Mouse (Mus musculus) left cerebral cortex, postnatal 14 days (tissue): ENCODE results near the gene St7. TPM values are rescaled to one million over a fixed set of nuclear protein-coding genes. Genes with fewer than 3 reads are reported as not detected.

ENCODE experiments used
- DNase-seq, 2 experiments: peaks; one replicate each; pipeline ENCODE4 v3.0.0; 2021 to 2022; ENCODE audit warnings: low spot score in 2 of 2, mixed read lengths in 1 of 2
- intact Hi-C: fragments of 180-260 bp; cut with DNase I; formaldehyde crosslinking; loops from one replicate; pipeline ENCODE4 v1.15.1; 2025
- total RNA-seq, 2 experiments: library from RNA; stranded (reverse); gene quantifications; 2 replicates each; pipeline ENCODE4 v1.2.3; 2021

Gene St7
- total RNA-seq, 2 experiments from 2014 or later, result 36.8 to 38.5 TPM

DNA sequence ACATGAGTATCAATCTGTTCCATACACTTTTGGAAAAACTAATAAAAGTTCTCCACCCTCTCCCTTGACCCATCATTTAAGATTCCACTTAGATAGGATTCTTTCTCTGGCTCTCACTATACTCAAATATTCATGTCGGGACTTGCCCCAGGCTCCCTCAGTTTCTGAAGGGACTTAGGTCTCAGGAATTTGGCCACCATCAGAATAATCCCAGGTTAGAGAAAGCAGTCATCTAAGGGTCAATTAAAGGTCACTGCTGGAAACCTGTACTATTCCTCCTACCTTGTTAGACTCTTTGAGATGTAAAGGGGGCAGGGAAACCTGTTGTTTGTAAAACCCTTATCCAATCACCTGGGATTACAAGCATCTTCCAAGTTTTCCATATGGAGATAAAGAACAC lies 284.4 kb downstream of the St7 start:
- intact Hi-C loops, result no loop called here

GRCm38 (mm10) chr6:17978324-17978723 lies 285.6 kb downstream of the St7 start:
- intact Hi-C loops, result no loop called here

More for the DNA sequence above, 284.4 kb downstream of the St7 start:
- no peak for DNase-seq

DNA sequence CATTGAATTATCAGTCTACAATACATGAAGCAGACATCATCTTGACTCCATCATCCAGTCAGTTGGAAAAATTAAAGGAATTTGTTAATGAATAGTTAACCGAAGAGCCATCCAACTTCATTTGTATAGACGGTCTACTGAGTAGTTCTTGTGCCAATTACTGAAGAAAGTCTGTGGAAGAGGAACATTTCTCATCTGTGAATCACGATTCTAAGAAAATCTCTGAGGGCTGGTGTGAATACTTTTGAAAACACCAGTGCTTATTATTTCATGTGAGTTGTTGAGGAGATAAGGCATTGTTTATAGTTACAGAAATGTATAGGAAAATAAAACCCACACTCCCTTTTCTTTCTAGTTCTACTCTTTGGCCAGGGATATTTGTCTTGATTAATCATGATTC lies 286.1 kb downstream of the St7 start:
- peak in 1 of 2 experiments; percentile 26 for DNase-seq
- intact Hi-C loops, result no loop called here

More at GRCm38 (mm10) chr6:17978324-17978723, 285.6 kb downstream of the St7 start:
- DNase-seq, result peak in 1 of 2 experiments; percentile 33

GRCm38 (mm10) chr6:17979361-17979760 lies 286.6 kb downstream of the St7 start:
- no peak for DNase-seq

DNA sequence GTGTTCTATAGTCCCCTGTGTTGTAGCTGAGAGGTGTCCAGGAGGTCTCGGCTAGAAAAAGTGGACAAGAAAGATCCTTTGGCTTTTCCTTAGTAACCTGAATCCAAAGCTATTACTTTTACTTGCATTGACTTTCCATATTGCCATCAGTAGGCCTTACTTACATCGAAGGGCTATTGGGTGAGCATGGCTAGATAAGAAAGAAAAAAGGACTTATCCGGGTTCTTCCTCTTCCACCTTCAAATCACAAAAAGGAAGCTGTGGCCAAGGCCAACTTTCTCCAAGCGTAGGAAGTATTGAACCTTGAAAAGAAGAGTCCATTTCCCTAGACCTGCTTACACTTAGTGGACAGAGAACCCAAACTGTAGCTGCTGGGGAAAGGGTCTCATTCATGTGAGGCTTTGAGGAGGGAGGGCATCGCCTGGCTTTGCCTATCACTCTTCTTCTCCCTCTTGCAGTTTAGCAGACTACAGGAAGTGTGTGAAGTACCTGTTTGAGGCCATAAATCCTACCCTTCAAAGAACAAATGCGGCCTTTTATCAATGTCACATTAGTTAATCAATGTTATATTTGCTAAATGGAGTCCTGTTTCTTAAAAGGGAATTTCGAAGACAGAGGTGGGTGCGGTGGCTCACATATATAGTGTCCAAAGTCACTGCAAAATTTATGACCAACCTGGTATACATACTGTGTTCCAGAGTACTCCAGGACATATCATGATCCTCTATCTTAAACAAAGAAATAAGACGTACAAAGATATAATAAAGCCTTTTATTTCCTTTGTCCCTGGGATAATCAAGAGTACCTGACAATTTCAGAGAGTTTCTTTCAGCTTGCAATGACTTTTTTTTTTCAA lies 297.7 kb downstream of the St7 start:
- DNase-seq, result no peak
- intact Hi-C loops, result no loop called here

More at GRCm38 (mm10) chr6:17979361-17979760, 286.6 kb downstream of the St7 start:
- intact Hi-C loops, result no loop called here

DNA sequence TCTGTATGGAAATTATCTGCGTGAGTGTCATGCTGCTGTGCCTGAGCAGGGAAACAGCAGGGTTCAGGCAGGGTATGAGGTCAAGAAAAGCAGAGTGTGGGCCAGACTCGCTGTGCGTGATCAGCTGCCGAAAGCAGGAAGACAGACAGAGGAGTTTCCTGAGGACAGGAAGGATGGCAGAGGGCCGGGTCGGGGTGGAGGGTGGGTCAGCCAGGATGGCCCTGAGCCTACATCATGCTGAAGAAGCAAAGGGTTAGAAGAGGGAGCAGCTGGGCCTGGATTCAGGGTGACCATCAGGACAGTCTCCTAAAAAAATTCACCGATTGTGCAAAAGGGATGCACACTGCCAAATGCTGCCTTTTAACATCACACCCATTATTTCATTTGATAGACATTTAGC lies 298.9 kb downstream of the St7 start:
- DNase-seq, result no peak
- intact Hi-C loops, result no loop called here

Other genes starting within 250 kb of the St7 start
- gene Met, start 229.1 kb upstream of the St7 start, total RNA-seq, result 10 to 100 TPM; 37.7 to 47.2 TPM
- 100 to 1,000 TPM; 251 to 260 TPM for gene Capza2, start 56.7 kb upstream of the St7 start, total RNA-seq